Mouse (Mus musculus): Measurements from ENCODE around the gene Bri3.

DNA sequence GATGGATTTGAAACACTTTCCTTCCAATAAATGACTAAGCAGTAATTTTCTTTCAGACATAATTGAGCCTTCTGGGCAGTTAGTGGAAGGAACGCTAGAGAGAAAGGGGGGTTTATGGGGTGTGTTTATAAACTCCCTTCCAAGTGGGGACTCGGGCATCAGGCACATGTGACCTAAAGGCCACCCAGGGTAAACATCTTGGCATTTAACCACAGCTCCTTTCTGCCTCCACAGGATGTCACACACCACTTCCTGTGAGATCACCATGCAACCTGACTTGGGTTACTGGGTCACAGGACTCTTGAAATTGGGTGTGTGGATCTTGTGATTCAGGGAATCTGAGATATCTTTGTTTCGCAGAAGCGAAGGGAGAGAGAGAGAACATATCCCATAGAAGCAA is 22.9 kb upstream of the Bri3 start:
- no peak for TF ChIP-seq POLR2A (IDR thresholded peaks at IDR 0.05; ENCODE audit: control insufficient read depth in 1 of 2, insufficient read depth in 1 of 2, low read depth in 1 of 2, low read length in 2 of 2, poor library complexity in 1 of 2)
- no peak for TF ChIP-seq CTCF (IDR thresholded peaks at IDR 0.05 in 2 of 3, conservative IDR thresholded peaks at IDR 0.05 in 1 of 3; ENCODE audit: control insufficient read depth in 1 of 3, insufficient read depth in 1 of 3, low read depth in 2 of 3, low read length in 3 of 3, poor library complexity in 1 of 3, severe bottlenecking in 1 of 3)
- no peak for TF ChIP-seq MEF2A (IDR thresholded peaks at IDR 0.05; ENCODE audit: extremely low read depth, insufficient replicate concordance, low read depth, low read length, poor library complexity, severe bottlenecking)
- no peak for TF ChIP-seq USF1 (IDR thresholded peaks at IDR 0.05; ENCODE audit: low read depth, low read length)
- no peak for TF ChIP-seq HCFC1 (IDR thresholded peaks at IDR 0.05; ENCODE audit: low read depth, low read length)
- TF ChIP-seq SMC3 (IDR thresholded peaks at IDR 0.05; ENCODE audit: low read depth, low read length), result no peak
- no peak for TF ChIP-seq EP300 (IDR thresholded peaks at IDR 0.05; ENCODE audit: low read depth in 1 of 2, low read length in 2 of 2)
- no peak for TF ChIP-seq ETS1 (IDR thresholded peaks at IDR 0.05; ENCODE audit: low read depth, low read length)
- no peak for TF ChIP-seq MXI1 (IDR thresholded peaks at IDR 0.05; ENCODE audit: low read depth, low read length)
- no peak for TF ChIP-seq ZMIZ1 (IDR thresholded peaks at IDR 0.05; ENCODE audit: low read depth, low read length)
- no peak for TF ChIP-seq POLR2AphosphoS5 (IDR thresholded peaks at IDR 0.05; ENCODE audit: borderline replicate concordance, low read depth, low read length)
- TF ChIP-seq RAD21 (IDR thresholded peaks at IDR 0.05; ENCODE audit: low read depth, low read length), result no peak
